Mouse (Mus musculus) heart, embryonic 16.5 days (tissue): ENCODE data around the gene Zranb1. TPM values are rescaled to one million over a fixed set of nuclear protein-coding genes. Genes with fewer than 3 reads are reported as not detected.

ENCODE experiments used
- ATAC-seq: fragments of 200-750 bp; cut with Nextera tagmentation; replicated peaks from 2 replicates; pipeline ENCODE4 v1.8.0; 2017; ENCODE audit warnings: moderate number of reproducible peaks; ENCODE audit not compliant: insufficient read depth, low FRiP score; ENCODE audit errors: extremely low read depth
- H3K27ac ChIP-seq: fragments of 300-500 bp; sonication (generic); 2 replicates; pipeline ENCODE4 v1.5.1; 2014; ENCODE audit warnings: mild to moderate bottlenecking, low read length, control low read depth, moderate library complexity
- H3K27me3 ChIP-seq: fragments of 300-500 bp; sonication (generic); 2 replicates; pipeline ENCODE4 v1.6.1; 2014; ENCODE audit warnings: low read length, mixed read lengths; ENCODE audit not compliant: control insufficient read depth, insufficient read depth
- H3K36me3 ChIP-seq: fragments of 300-500 bp; sonication (generic); 2 replicates; pipeline ENCODE4 v1.6.1; 2014; ENCODE audit not compliant: control insufficient read depth, insufficient read depth
- H3K4me1 ChIP-seq: fragments of 300-500 bp; sonication (generic); 2 replicates; pipeline ENCODE4 v1.6.1; 2014; ENCODE audit warnings: low read length, mixed read lengths; ENCODE audit not compliant: control insufficient read depth, insufficient read depth
- H3K4me2 ChIP-seq: fragments of 300-500 bp; sonication (generic); 2 replicates; pipeline ENCODE4 v1.6.1; 2014; ENCODE audit warnings: low read depth, mild to moderate bottlenecking, control low read depth, low read length
- H3K4me3 ChIP-seq: fragments of 300-500 bp; sonication (generic); 2 replicates; pipeline ENCODE4 v1.5.1; 2014; ENCODE audit warnings: mild to moderate bottlenecking, control low read depth, low read length
- H3K9ac ChIP-seq: fragments of 300-500 bp; sonication (generic); 2 replicates; pipeline ENCODE4 v1.6.1; 2014; ENCODE audit warnings: low read length, control low read depth
- H3K9me3 ChIP-seq: fragments of 300-500 bp; sonication (generic); replicated peaks from 2 replicates; pipeline ENCODE4 v1.6.1; 2016; ENCODE audit warnings: low read length; ENCODE audit not compliant: control insufficient read depth
- WGBS: fragments of 180-500 bp; shearing (Covaris S2); extraction: QIAGEN DNeasy Blood & Tissue Kit; methylation state at CpG from one replicate; pipeline ENCODE4 v1.1.7; 2014; 5-methylcytosine and 5-hydroxymethylcytosine counted together
- polyA plus RNA-seq: library from polyadenylated mRNA; unstranded; fragments of >200 nt; fragmentation: Nextera tagmentation; extraction: Ambion mirVana; gene quantifications from 2 replicates; pipeline ENCODE4 v1.2.1, GENCODE M21; 2015

Gene Zranb1
- polyA plus RNA-seq, 1 experiment from 2014 or later: 7.0 TPM

- H3K4me2 ChIP-seq: no peak overlapping the region
- H3K9ac ChIP-seq: no peak overlapping the region
- peak overlapping the region; percentile 60 for H3K27ac ChIP-seq
- 0 out of 2 replicates have a peak, but pooled peaks cover 2% of the 10 kb centered on the region for H3K9me3 ChIP-seq
- no peaks in the 10 kb centered on the region for H3K36me3 ChIP-seq
- WGBS: 14% methylated on average over 2 of the region's 2 CpGs
- peaks cover 16% of the 10 kb centered on the region for H3K4me1 ChIP-seq
- H3K27me3 ChIP-seq: no peaks in the 10 kb centered on the region
- ATAC-seq: peak; percentile 74
- no peak overlapping the region for H3K4me3 ChIP-seq
These were observed 30.0 kb upstream of the Zranb1 start for GRCm38 (mm10) chr7:132900826-132901531.

- Histone ChIP-seq H3K27me3 (no peaks in the 10 kb centered on the region), H3K4me1 (peaks cover 12% of the 10 kb centered on the region), H3K4me2 (no peak overlapping the region), H3K9ac (no peak overlapping the region), H3K9me3 (no peaks in the 10 kb centered on the region), H3K27ac (no peak overlapping the region), H3K4me3 (no peak overlapping the region), H3K36me3 (no peaks in the 10 kb centered on the region)
- no peak for ATAC-seq
- WGBS: 61% methylated on average over 3 of the region's 3 CpGs
These were observed 27.1 kb upstream of the Zranb1 start for GRCm38 (mm10) chr7:132903796-132904195.

GRCm38 (mm10) chr7:132921971-132922370, 9.0 kb upstream of the Zranb1 start:
- WGBS: 46% methylated on average over 3 of the region's 3 CpGs
- no peak overlapping the region for H3K27ac ChIP-seq
- no peak overlapping the region for H3K9ac ChIP-seq
- ATAC-seq: no peak
- H3K27me3 ChIP-seq: no peaks in the 10 kb centered on the region
- H3K4me1 ChIP-seq: no peaks in the 10 kb centered on the region
- no peaks in the 10 kb centered on the region for H3K36me3 ChIP-seq
- H3K9me3 ChIP-seq: peaks cover 7% of the 10 kb centered on the region; the same call in 1 of the 2 replicates
- H3K4me3 ChIP-seq: no peak overlapping the region
- no peak overlapping the region for H3K4me2 ChIP-seq

- Histone ChIP-seq H3K4me2 (no peak overlapping the region), H3K9me3 (no peaks in the 10 kb centered on the region), H3K27ac (no peak overlapping the region), H3K27me3 (no peaks in the 10 kb centered on the region), H3K4me3 (no peak overlapping the region), H3K36me3 (no peaks in the 10 kb centered on the region), H3K9ac (no peak overlapping the region), H3K4me1 (peaks cover 2% of the 10 kb centered on the region; the same call in 1 of the 2 replicates)
- no peak for ATAC-seq
- WGBS: 69% methylated on average over 2 of the region's 2 CpGs
These were observed 5.7 kb upstream of the Zranb1 start for GRCm38 (mm10) chr7:132925227-132925626.

GRCm38 (mm10) chr7:132927201-132927600, 3.7 kb upstream of the Zranb1 start:
- no peak overlapping the region for H3K27ac ChIP-seq
- no peaks in the 10 kb centered on the region for H3K9me3 ChIP-seq
- no peak overlapping the region for H3K9ac ChIP-seq
- ATAC-seq: no peak
- WGBS: 39% methylated on average over 3 of the region's 3 CpGs
- peaks cover 3% of the 10 kb centered on the region for H3K4me1 ChIP-seq
- H3K4me2 ChIP-seq: no peak overlapping the region
- H3K36me3 ChIP-seq: no peaks in the 10 kb centered on the region
- no peaks in the 10 kb centered on the region for H3K27me3 ChIP-seq
- H3K4me3 ChIP-seq: no peak overlapping the region

GRCm38 (mm10) chr7:132930055-132930454, 887 bp upstream of the Zranb1 start:
- Histone ChIP-seq H3K9ac (peak overlapping the region; percentile 87), H3K9me3 (no peaks in the 10 kb centered on the region), H3K36me3 (no peaks in the 10 kb centered on the region), H3K4me3 (peak overlapping the region; percentile 71), H3K4me1 (peaks cover 10% of the 10 kb centered on the region), H3K27ac (no peak overlapping the region), H3K4me2 (peak overlapping the region; percentile 79), H3K27me3 (no peaks in the 10 kb centered on the region)
- no peak for ATAC-seq
- 84% methylated on average over 5 of the region's 5 CpGs for WGBS

GRCm38 (mm10) chr7:132931560-132932351, 814 bp downstream of the Zranb1 start:
- peak overlapping the region; percentile 98 for H3K9ac ChIP-seq
- H3K4me3 ChIP-seq: peak overlapping the region; percentile 71
- WGBS: under 1% methylated on average over 44 of the region's 55 CpGs
- H3K27ac ChIP-seq: peak overlapping the region; percentile 97
- no peaks in the 10 kb centered on the region for H3K27me3 ChIP-seq
- H3K9me3 ChIP-seq: no peaks in the 10 kb centered on the region
- H3K36me3 ChIP-seq: no peaks in the 10 kb centered on the region
- H3K4me2 ChIP-seq: peak overlapping the region; percentile 87
- ATAC-seq: peak; percentile 29
- H3K4me1 ChIP-seq: peaks cover 10% of the 10 kb centered on the region

- 86% methylated on average over 1 of the region's 1 CpGs for WGBS
These were observed 2.4 kb downstream of the Zranb1 start for GRCm38 (mm10) chr7:132933331-132933730.

GRCm38 (mm10) chr7:132934743-132935142, 3.8 kb downstream of the Zranb1 start:
- H3K4me3 ChIP-seq: no peak overlapping the region
- no peak for ATAC-seq
- no peak overlapping the region for H3K4me2 ChIP-seq
- H3K36me3 ChIP-seq: no peaks in the 10 kb centered on the region
- H3K9me3 ChIP-seq: no peaks in the 10 kb centered on the region
- no peaks in the 10 kb centered on the region for H3K27me3 ChIP-seq
- H3K9ac ChIP-seq: no peak overlapping the region
- H3K27ac ChIP-seq: no peak overlapping the region
- H3K4me1 ChIP-seq: peaks cover 10% of the 10 kb centered on the region

More at GRCm38 (mm10) chr7:132933331-132933730, 2.4 kb downstream of the Zranb1 start:
- Histone ChIP-seq H3K27ac (no peak overlapping the region), H3K9ac (no peak overlapping the region), H3K4me3 (no peak overlapping the region), H3K27me3 (no peaks in the 10 kb centered on the region), H3K4me1 (peaks cover 10% of the 10 kb centered on the region), H3K4me2 (no peak overlapping the region), H3K9me3 (no peaks in the 10 kb centered on the region), H3K36me3 (no peaks in the 10 kb centered on the region)
- no peak for ATAC-seq
